Mouse (Mus musculus) hindbrain, embryonic 14.5 days (tissue): ENCODE measurements at regions not wholly inside any gene's neighbourhood (a gene's known extent, or its start where the extent isn't known, plus 50 kb on each side); places are given as distances from the start of the nearest gene placed in this dataset.

Source experiments
- ATAC-seq: fragments of 200-750 bp; cut with Nextera tagmentation; 2 replicates; pipeline ENCODE4 v1.8.0; 2017; ENCODE audit warnings: moderate number of reproducible peaks, mild to moderate bottlenecking, moderate TSS enrichment, moderate library complexity; ENCODE audit not compliant: low FRiP score
- DNase-seq: peaks from one replicate; pipeline ENCODE4 v3.0.0-alpha.2; 2015; ENCODE audit warnings: low spot score
- H3K27ac ChIP-seq: fragments of 300-500 bp; sonication (generic); 2 replicates; pipeline ENCODE4 v1.5.1; 2014; ENCODE audit warnings: mild to moderate bottlenecking, moderate library complexity
- H3K27me3 ChIP-seq: fragments of 300-500 bp; sonication (generic); 2 replicates; pipeline ENCODE4 v1.6.1; 2014; ENCODE audit warnings: mild to moderate bottlenecking, low read length, mixed read lengths; ENCODE audit not compliant: control insufficient read depth, insufficient read depth
- H3K36me3 ChIP-seq: fragments of 300-500 bp; sonication (generic); replicated peaks from 2 replicates; pipeline ENCODE4 v1.6.1; 2014; ENCODE audit not compliant: control insufficient read depth, insufficient read depth
- H3K4me1 ChIP-seq: fragments of 300-500 bp; sonication (generic); replicated peaks from 2 replicates; pipeline ENCODE4 v1.6.1; 2014; ENCODE audit warnings: antibody characterized with exemption, low read length, mixed read lengths; ENCODE audit not compliant: control insufficient read depth, insufficient read depth
- H3K4me2 ChIP-seq: fragments of 300-500 bp; sonication (generic); replicated peaks from 2 replicates; pipeline ENCODE4 v1.6.1; 2014; ENCODE audit warnings: mild to moderate bottlenecking, moderate library complexity
- H3K4me3 ChIP-seq: fragments of 300-500 bp; sonication (generic); replicated peaks from 2 replicates; pipeline ENCODE4 v1.5.1; 2014; ENCODE audit warnings: mild to moderate bottlenecking, low read length
- H3K9ac ChIP-seq: fragments of 300-500 bp; sonication (generic); 2 replicates; pipeline ENCODE4 v1.6.1; 2014
- H3K9me3 ChIP-seq: fragments of 300-500 bp; sonication (generic); 2 replicates; pipeline ENCODE4 v1.6.1; 2016; ENCODE audit warnings: low read length; ENCODE audit not compliant: control insufficient read depth
- WGBS: fragments of 180-500 bp; shearing (Covaris S2); extraction: QIAGEN DNeasy Blood & Tissue Kit; methylation state at CpG from one replicate; pipeline ENCODE4 v1.1.7; 2014; 5-methylcytosine and 5-hydroxymethylcytosine counted together

DNA sequence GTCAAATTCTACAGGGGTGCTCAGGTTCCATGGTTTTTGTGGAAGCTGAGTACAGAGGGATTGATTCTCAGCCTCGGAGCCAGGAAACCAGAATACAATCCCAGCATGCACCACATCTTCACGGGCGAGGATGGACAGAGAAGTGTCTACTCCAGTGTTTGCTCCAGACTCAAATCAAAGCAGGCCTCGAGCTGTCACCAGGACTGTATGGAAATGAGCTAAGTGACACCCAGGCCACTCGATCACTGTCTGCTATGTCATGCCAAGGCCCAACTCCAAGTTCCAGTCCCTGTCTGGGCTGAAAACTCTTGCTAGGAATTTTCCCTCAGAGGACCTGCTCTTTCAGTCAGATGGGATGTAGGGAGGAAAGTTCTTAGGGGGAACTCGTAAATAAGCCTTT lies 86.8 kb upstream of the Rbms3 start:
- peaks cover 7% of the 10 kb centered on the region; the same call in 1 of the 2 replicates for H3K4me1 ChIP-seq
- 82% methylated on average over 6 of the region's 6 CpGs for WGBS
- H3K4me3 ChIP-seq = no peak overlapping the region
- H3K9ac ChIP-seq = no peak overlapping the region
- no peak overlapping the region for H3K4me2 ChIP-seq
- H3K27me3 ChIP-seq = no peaks in the 10 kb centered on the region
- no peaks in the 10 kb centered on the region for H3K36me3 ChIP-seq
- DNase-seq = no peak
- ATAC-seq = no peak
- no peaks in the 10 kb centered on the region for H3K9me3 ChIP-seq
- H3K27ac ChIP-seq = no peak overlapping the region

DNA sequence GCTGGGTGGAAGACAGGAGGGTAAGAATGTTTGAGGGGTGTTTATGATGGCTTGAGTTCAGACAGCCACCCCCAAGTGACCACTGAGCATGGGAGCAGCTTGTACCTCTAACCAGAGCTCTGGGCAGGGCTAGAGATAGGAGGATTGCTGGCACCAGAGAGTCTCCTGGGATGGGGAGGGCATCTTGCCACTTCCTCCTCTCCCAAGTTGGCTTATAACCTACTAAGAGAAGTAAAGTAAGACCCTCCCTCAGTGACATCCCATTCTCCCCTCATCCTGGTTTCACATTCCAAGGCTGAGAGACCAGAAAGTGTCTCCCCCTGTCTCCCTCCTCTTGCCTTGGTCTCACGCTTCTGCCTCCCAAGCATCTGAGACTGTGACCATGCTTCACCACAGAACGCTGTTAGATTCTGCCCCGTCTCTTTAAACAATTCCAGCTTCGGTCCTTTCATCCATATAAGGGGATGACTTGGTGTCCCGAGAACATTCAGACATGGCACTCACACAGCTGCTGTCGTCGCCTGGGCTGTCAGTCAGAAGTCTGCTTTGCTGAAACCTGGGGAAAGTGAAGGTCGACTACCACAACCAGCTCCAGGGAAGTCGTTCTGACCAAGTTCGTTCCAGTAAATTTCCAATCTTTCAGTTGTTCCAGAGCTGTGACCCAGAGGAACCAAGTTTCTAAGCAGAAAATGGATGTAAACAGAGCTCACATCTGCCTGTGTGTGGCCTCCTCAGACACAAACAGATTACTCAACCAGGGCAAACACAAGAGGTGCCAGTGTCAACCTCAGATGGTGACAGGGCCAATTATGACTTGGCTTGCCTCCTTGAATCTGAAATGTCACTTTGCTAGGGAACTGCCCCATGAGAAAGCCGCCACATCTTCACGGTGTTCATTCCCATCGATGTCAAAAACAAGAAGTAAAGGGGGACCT lies 85.3 kb upstream of the Rbms3 start:
- no peak overlapping the region for H3K4me2 ChIP-seq
- DNase-seq (no peak), ATAC-seq (no peak)
- no peak overlapping the region for H3K9ac ChIP-seq
- no peak overlapping the region for H3K27ac ChIP-seq
- no peaks in the 10 kb centered on the region for H3K36me3 ChIP-seq
- no peaks in the 10 kb centered on the region for H3K9me3 ChIP-seq
- H3K4me1 ChIP-seq = peaks cover 3% of the 10 kb centered on the region; the same call in 1 of the 2 replicates
- no peak overlapping the region for H3K4me3 ChIP-seq
- WGBS = 83% methylated on average over 13 of the region's 13 CpGs
- no peaks in the 10 kb centered on the region for H3K27me3 ChIP-seq

DNA sequence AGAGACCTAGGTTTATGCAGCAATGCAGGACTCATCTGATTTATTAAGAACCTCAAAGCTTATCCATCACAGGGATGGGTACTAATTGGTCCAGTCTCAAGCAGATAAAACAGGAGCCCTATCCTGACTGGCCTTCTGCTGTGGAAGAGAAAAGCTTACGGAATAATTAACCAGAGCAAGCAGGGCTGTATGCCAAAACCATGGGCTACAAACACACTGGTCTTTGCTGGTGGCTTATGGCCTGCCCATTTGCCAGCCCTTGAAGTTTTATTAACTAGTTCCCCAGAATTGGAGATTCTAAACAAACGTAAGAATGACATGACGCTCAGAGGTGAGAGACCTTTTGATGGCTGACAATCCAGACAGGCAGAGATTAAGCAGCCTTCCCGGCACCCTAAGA lies 83.4 kb upstream of the Rbms3 start:
- DNase-seq (no peak), ATAC-seq (no peak)
- 92% methylated on average over 4 of the region's 4 CpGs for WGBS
- no peaks in the 10 kb centered on the region for H3K4me1 ChIP-seq
- no peaks in the 10 kb centered on the region for H3K27me3 ChIP-seq
- no peak overlapping the region for H3K9ac ChIP-seq
- no peaks in the 10 kb centered on the region for H3K36me3 ChIP-seq
- no peak overlapping the region for H3K27ac ChIP-seq
- H3K9me3 ChIP-seq = no peaks in the 10 kb centered on the region
- no peak overlapping the region for H3K4me2 ChIP-seq
- no peak overlapping the region for H3K4me3 ChIP-seq

DNA sequence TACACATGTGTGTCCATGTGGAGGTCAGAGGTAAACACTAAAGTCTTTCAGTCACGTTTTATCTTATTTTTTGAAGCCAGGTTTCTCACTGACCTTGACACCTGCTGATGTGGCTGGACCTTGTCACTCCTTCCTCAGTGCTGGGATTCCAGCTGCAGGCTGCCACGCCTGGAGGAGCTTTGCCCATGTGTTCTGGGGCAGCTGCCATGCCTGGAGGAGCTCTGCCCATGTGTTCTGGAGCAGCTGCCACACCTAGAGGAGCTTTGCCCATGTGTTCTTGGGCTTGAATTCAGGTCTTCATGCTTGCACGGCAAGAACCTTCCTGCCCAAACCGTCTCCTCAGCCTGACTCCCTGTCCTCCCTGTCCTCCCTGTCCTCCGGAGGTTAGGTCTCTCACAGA lies 82.1 kb upstream of the Rbms3 start:
- WGBS = 93% methylated on average over 5 of the region's 5 CpGs
- H3K36me3 ChIP-seq = no peaks in the 10 kb centered on the region
- H3K4me2 ChIP-seq = no peak overlapping the region
- H3K4me1 ChIP-seq = no peaks in the 10 kb centered on the region
- no peak for ATAC-seq
- no peak overlapping the region for H3K27ac ChIP-seq
- DNase-seq = no peak
- no peaks in the 10 kb centered on the region for H3K27me3 ChIP-seq
- H3K4me3 ChIP-seq = no peak overlapping the region
- H3K9me3 ChIP-seq = no peaks in the 10 kb centered on the region
- no peak overlapping the region for H3K9ac ChIP-seq

DNA sequence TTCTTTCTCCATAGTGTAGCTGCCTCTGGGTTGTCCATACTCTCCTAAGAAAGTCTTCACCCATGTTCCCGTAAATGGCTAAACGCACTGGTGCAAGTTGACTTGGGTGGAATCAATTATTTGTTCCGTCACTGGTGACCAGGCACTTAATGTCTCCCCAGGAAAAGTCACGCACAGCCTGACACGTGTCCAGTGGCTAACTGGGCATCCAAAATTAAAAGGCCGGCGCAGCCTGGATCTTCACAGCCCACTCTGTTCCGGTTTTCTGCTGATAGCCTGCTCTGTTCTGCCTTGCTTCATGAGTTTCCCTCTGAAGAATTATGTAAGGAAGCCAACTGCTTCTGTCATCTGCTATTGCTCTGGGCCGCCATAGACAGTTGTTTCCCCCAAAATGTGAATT lies 81.3 kb upstream of the Rbms3 start:
- Histone ChIP-seq H3K4me2 (no peak overlapping the region), H3K9me3 (no peaks in the 10 kb centered on the region), H3K4me3 (no peak overlapping the region), H3K9ac (no peak overlapping the region), H3K27ac (no peak overlapping the region), H3K27me3 (no peaks in the 10 kb centered on the region), H3K4me1 (no peaks in the 10 kb centered on the region), H3K36me3 (no peaks in the 10 kb centered on the region)
- WGBS = 86% methylated on average over 9 of the region's 9 CpGs
- DNase-seq (no peak), ATAC-seq (no peak)

DNA sequence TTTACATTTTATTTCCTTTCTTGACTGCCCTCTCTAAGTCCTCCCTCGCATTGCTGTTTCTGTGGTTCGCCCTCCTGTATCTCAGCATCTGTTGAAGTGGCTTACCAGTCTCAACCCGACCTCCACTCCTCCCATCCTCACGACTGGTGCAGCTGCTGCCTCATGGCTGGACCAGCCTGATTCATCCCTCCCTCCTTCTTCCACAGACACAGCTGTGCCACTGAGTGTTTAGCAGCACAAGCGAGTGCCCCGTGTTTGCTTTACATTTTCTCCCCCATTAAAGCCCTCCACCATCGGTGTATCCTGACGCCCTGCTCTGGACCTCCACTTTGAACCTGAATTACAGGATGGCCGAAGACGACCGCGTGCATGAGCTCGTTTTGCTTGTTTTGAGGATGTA lies 80.0 kb upstream of the Rbms3 start:
- Histone ChIP-seq H3K9me3 (no peaks in the 10 kb centered on the region), H3K9ac (no peak overlapping the region), H3K4me3 (no peak overlapping the region), H3K4me1 (no peaks in the 10 kb centered on the region), H3K27me3 (no peaks in the 10 kb centered on the region), H3K4me2 (no peak overlapping the region), H3K36me3 (no peaks in the 10 kb centered on the region), H3K27ac (no peak overlapping the region)
- DNase-seq (no peak), ATAC-seq (no peak)
- 88% methylated on average over 13 of the region's 13 CpGs for WGBS

DNA sequence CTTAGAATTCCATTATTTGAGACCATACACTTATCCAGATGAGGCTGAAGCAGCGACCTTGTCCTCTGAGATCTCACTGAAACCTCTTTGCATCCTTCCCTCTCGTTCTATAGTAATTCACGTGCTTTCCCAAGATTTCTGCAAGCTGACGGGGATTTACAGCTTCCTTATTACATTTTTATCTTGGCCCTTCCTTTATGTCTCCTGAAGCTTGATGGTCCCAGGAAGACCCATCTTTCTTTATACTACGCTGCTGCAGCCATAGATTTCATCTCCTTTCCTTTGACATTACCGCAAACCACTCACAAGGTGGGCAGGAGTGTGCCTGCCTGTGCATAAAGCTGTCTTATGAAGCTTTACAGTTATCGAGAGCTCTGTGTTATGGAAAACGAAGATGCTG lies 63.3 kb upstream of the Rbms3 start:
- ATAC-seq (no peak), DNase-seq (no peak)
- 95% methylated on average over 8 of the region's 8 CpGs for WGBS
- Histone ChIP-seq H3K4me1 (no peaks in the 10 kb centered on the region), H3K9ac (no peak overlapping the region), H3K4me3 (no peak overlapping the region), H3K27ac (no peak overlapping the region), H3K4me2 (no peak overlapping the region), H3K27me3 (no peaks in the 10 kb centered on the region), H3K9me3 (0 out of 2 replicates have a peak, but pooled peaks cover 9% of the 10 kb centered on the region), H3K36me3 (no peaks in the 10 kb centered on the region)

DNA sequence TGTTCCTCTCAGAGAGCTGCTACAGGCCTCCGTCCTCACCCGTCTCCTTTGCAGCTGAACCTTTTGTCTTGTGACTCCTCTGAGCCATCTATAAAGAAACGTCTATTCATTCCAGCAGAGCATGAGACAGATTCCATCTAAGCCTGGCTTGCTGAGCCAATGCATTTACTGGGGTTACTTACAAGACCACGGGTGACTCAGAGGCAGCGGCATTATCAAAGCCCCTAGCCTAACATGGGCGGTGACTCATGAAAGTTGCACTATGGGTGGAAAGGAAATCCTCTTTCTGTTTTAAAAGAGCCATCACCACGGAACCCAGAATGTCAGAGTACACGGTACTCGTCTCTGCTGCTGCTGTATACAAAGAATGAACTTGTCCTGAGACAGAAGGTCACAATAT lies 62.8 kb upstream of the Rbms3 start:
- no peaks in the 10 kb centered on the region for H3K27me3 ChIP-seq
- H3K4me1 ChIP-seq = no peaks in the 10 kb centered on the region
- H3K36me3 ChIP-seq = no peaks in the 10 kb centered on the region
- ATAC-seq = no peak
- H3K9me3 ChIP-seq = 0 out of 2 replicates have a peak, but pooled peaks cover 9% of the 10 kb centered on the region
- no peak overlapping the region for H3K4me3 ChIP-seq
- H3K4me2 ChIP-seq = no peak overlapping the region
- DNase-seq = no peak
- 38% methylated on average over 9 of the region's 9 CpGs for WGBS
- no peak overlapping the region for H3K27ac ChIP-seq
- H3K9ac ChIP-seq = no peak overlapping the region

DNA sequence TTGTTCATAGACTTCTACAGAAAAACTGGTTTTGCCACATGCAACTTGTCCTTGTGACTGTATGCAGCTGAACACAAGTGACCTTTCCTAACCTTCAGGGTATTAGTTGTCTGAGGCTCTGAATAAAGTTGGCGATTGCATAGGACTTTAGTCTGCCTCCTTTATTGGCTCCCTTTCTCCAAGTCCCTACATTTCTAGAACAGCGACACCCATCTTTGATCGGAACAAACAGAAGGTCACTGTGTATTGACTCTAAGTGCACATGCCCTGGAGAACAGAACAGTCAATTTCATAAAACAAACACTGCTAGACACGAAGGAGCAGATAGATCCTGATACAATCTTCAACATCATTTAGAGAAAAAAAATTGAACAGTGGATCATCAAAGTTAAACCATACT lies 60.2 kb upstream of the Rbms3 start:
- Histone ChIP-seq H3K4me2 (no peak overlapping the region), H3K36me3 (no peaks in the 10 kb centered on the region), H3K27me3 (no peaks in the 10 kb centered on the region), H3K9me3 (0 out of 2 replicates have a peak, but pooled peaks cover 9% of the 10 kb centered on the region), H3K27ac (no peak overlapping the region), H3K9ac (no peak overlapping the region), H3K4me3 (no peak overlapping the region), H3K4me1 (no peaks in the 10 kb centered on the region)
- 82% methylated on average over 4 of the region's 4 CpGs for WGBS
- ATAC-seq (no peak), DNase-seq (no peak)
